Mouse (Mus musculus): ENCODE results near the gene Prcd.
A peak's percentile ranks its signal among the peaks of the same experiment; 100 is the strongest.

The Prcd gene

DNA sequence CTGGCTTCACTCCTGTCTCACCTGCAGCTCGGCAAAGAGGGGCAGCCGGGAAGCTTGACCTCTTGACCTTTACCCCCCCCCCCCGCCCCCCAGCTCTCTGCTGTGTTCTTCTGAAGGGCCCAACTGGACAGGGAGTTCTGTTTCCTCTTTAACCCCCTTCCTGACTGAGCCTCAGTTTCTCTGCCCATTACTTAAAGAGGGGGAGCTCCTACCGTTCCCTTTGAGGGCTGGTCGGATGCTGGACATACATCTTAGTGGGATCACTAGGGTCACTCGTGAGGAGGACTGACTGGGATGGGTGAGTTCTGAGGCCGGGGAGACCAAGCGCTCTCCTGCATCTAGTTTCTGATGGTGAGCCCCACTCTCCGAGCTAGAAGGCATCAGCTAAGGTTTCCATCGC, at the start of gene Prcd:
Prcd (plus strand) TSS at position 301 of the 400 bp plus-strand sequence.
- DNase-seq: no peak

DNA sequence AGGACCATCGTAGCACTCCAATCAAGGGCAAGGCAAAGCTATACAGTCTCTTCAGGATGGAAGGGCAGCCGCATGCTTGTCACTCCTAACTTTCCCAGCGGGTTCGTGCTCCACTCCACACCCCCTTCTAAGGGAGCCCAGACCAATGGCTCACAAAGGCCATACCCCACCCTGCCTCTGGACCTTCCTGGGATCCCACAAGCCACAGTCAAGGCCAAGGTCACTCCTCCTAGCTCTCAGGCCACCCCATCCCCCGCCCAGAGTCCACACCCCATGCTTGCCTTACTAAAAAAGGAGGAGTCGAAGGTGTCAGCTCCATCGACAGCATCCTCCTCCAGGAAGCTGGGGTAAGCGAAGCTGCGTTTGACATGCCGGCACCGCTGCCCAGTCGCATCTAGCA, 49.2 kb upstream of the Prcd start:
- DNase-seq: no peak

DNA sequence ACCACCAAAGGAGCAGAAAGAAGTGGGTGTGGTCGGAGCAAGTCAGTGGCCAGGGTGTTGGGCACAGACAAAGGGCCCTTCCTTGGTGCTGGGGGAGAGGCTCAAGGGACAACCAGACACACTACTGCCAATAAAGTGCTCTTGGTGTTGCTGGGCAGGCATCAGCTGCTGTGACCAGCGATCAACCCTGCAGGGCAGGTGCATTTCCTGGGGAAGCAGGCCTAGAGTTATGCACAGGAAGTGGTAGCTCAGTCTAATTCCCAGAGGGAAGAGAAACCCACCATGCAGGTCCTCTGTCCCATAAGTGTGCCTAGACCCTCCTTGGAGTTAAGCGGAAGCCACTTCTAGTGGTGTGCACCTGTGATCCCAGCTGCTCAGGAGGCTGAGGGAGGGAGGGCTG, 45.6 kb upstream of the Prcd start:
- peak in 1 of 2 experiments; percentile 49 for DNase-seq

- DNase-seq: no peak
These were observed 43.2 kb upstream of the Prcd start for GRCm38 (mm10) chr11:116609965-116610630.

DNA sequence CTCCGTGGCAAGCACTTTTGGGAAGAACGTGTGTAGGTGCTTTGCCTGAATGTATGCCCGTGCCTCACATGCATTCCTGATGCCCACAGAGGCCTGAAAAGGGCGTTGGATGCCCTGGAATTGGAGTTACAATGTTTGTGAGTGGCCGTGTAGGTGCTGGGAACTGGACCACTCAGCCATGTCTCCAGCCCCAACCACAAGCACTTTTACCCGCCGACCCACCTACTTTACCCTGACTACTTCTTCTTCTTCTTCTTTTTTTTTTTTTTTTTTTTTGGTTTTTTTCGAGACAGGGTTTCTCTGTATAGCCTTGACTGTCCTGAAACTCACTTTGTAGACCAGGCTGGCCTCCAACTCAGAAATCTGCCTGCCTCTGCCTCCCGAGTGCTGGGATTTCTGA, 42.2 kb upstream of the Prcd start:
- DNase-seq: peak; percentile 41 to 52

- peak in 1 of 2 experiments; percentile 42 for DNase-seq
These were observed 41.5 kb upstream of the Prcd start for GRCm38 (mm10) chr11:116611883-116612282.

DNA sequence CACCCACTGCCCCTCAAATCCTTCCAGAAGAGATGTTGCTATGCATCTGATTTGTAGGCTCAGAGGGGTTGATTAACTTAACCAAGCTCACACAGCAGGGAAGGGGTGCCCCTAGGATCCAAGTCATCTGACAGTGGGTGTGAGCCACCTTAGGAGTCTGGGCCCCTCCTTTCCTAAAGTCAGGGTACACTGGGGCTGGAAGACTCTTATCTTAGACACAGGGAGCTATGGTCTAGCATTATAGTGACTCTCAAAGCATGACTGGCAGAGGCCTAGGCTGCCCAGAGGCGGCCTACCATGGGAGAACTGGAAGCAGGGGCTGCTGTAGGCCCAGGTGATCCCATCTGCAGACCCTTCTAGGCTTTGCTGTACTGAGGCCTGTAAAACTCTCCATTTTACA, 40.8 kb upstream of the Prcd start:
- no peak for DNase-seq

GRCm38 (mm10) chr11:116613234-116613633, 40.1 kb upstream of the Prcd start:
- no peak for DNase-seq

DNA sequence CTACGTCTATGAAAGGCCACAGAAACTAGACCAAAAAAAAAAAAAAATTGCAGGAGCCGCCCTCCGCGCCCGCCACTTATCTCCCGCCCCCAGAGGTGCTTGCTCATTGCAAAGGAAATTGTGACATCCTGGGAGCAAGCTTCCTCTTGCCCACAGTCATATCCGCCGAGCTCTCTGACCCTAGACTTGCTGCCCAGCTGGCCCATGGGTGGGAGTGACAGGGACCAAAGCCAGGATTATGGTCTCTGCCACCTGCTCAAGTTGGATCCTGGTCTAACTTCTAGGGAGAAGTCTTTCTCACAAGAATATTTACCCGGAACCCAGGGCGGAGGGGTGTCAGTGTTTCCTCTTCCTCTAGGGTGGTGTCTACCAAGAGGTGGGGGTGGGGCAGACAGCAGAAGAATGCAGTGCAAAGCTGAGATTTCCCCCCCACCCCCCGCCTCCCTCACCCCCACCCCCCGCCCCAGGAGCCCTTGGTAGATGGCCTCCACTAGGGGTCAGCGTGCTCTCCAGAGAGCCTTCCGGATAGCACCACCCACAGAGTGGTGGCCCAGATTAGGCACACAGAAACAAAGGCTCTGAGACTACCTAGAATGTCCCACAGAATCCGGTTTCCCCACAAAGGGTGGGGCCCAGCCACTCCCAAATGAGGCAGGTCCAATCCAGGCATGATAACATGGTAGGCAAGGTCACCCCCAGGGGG, 37.4 kb upstream of the Prcd start:
- DNase-seq: peak; percentile 55 to 61

GRCm38 (mm10) chr11:116616438-116617118, 36.8 kb upstream of the Prcd start:
- DNase-seq: no peak

DNA sequence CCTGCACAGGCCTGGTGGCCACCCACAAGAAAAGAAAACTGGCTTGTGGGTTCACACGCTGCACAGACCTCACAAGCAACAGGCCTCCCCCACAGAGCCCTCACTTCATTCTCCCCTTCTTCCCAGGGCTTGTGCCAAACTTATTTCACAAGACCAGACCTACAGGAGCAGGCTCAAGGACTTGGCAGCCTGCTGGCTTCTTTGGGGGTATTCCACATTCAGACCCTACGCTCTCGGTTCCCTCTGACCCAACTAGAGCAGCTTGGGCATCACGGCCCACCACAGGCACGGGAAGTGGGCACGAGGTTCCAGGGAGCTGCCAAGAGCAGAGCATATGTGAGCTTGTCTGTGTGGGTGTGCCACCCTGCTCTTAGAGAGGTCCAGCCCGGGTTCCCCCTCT, 35.7 kb upstream of the Prcd start:
- DNase-seq: no peak

- no peak for DNase-seq
These were observed 34.7 kb upstream of the Prcd start for GRCm38 (mm10) chr11:116618666-116619065.

GRCm38 (mm10) chr11:116619156-116619555, 34.2 kb upstream of the Prcd start:
- DNase-seq: no peak

- DNase-seq: no peak
These were observed 33.8 kb upstream of the Prcd start for GRCm38 (mm10) chr11:116619561-116619960.

DNA sequence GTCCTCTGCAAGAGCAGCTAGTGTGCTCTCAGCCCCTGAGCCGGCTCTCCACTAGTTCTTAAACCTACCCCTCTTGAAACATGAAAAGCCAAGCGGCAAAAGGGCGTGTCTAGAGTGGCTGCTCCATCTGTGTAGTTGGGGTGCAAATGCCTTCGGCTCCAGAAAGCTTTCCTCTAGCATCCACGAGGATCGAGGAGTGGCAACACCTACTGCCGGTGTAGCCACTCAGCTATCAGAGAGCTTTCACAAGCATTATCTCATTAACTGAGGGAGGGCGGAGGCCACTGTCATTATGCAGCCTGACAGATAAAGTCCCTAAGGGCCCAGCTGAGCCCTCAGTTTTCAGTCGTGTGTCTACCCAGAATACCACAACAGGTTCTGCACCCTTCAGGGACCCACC, 33.3 kb upstream of the Prcd start:
- DNase-seq: no peak

- DNase-seq: no peak
These were observed 32.6 kb upstream of the Prcd start for GRCm38 (mm10) chr11:116620559-116621253.

DNA sequence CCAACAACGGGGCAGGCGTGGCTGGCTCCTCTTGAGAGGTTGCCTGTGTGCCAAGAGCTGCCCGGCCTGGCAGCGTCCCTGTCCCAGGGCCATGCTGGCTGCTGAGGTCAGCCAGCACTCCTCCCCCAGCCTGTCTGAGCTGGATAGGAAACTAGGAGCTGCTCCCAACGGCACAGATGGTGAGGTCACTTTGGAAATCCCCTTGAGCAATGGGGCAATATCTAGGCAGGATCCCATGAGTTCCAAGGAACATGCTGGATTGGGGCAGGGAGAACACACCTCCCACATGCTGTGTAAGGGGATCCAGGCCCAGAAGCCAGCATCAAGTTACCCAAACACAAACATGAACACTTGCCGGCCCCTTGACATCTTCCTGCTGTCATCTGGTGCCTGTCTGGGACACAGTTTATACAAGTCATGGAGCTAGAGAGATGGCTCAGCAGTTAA, 32.1 kb upstream of the Prcd start:
- peak in 1 of 2 experiments; percentile 43 for DNase-seq

GRCm38 (mm10) chr11:116623281-116624124, 29.8 kb upstream of the Prcd start:
- DNase-seq: peak in 1 of 2 experiments; percentile 36

DNA sequence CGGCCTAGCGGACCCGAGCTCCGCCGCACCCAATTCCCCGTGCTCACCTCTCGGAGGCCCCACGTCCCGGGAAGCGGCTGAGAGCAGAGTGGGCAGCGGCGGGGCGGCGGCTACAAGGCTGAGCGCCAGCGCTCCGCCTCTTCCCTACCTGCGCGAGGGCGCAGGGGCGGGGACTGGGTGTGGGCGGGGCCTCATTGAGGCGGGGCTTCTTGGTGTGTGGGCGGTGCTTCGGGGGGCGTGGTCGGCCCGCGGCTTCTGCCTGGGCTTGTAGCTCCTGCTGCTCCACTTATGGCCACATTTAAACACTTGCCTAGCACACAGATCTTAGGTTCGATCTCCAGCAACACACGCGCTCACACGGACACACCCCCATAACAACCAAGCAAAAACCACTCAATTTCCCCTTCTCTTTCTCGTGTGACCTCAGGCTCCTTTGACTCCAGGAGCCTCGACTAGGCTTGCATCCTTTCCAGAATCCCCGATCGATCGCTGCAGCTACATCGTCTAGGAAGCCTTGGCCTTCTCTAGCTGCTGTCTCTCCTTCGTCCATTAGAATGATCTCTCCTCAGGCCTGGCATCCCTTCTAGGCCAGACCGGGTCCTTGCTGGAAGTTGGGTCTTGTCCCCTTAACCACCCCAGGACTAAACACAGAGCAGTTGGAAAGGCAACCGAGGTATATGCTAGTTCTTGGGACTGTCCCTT, 29.1 kb upstream of the Prcd start:
- peak; percentile 90 to 93 for DNase-seq

DNA sequence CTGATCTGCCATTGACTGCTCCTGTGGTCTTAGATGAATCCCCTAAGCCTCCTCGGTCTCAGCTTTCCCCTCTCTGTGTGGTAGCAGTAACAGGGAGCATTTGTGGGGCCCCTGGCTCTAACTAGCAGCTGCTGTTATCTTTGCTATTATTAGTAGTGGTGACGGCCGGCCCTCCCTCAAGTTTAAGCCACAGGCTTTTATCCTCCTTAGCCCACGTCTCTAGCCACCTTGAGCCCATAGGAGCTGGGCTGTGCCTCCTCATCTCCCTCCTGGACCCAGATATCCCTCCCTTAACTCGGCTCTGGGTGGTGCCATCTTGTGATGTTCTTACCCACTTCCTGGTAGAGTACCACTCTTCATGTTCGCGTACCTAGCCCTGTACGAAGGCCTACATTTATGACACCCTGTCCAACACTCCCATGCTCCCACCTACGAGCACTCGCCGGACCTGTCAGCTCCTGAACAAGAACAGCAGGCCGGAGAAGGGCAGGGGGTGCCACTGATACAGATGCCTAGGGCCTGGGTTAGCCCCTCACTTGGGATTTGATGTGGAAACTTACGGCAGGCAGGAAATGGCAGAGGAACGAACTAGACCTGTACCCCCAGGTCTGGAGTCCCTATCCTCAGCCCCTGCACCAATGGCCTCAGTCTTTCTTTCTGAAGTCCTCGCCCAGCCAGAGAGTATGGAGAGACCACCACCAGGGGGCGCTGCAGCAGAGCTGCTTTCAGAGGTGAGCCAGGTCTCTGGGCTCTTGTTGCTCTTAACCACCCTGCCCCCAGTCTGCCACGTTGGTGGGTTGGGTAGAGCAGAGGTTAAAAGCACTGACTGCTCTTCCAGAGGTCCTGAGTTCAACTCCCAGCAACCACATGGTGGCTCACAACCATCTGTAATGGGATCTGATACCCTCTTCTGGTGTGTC, 28.0 kb upstream of the Prcd start:
- DNase-seq: peak; percentile 46 to 73
